Comparison of ENCODE assay signal across 7 mouse cellular contexts in genomic region chr2:145676544-145676925, GRCm38 (mm10). TPM values are rescaled to one million over a fixed set of nuclear protein-coding genes. Genes with fewer than 3 reads are reported as not detected.
DNase-seq lines count a peak whose midpoint lies in the region; ATAC-seq and TF ChIP-seq lines count a peak whose summit lies in the region.

No protein-coding gene starts in this region.

- H3K4me3 ChIP-seq in hindbrain, embryonic 13.5 days: peak overlapping the region; percentile 74; the same call in 1 of the 2 replicates
- H3K4me3 ChIP-seq in hindbrain, embryonic 11.5 days (ENCODE audit: low read depth, low read length): no peak overlapping the region
- peak overlapping the region; percentile 66 for H3K4me3 ChIP-seq in embryonic facial prominence, embryonic 11.5 days (ENCODE audit: low read depth, low read length)
- no peak overlapping the region for H3K4me3 ChIP-seq in lung, postnatal 0 days (ENCODE audit: low read depth, low read length)

- no peak; the same call in 1 of the 2 replicates for TF ChIP-seq EP300 in lung, postnatal 0 days (IDR thresholded peaks at IDR 0.05)

- peak overlapping the region; percentile 91 for H3K4me2 ChIP-seq in hindbrain, embryonic 13.5 days
- H3K4me2 ChIP-seq in hindbrain, embryonic 11.5 days (replicated peaks; ENCODE audit: low read depth, low read length): no peak overlapping the region
- no peak overlapping the region for H3K4me2 ChIP-seq in embryonic facial prominence, embryonic 11.5 days (ENCODE audit: low read depth, low read length)
- H3K4me2 ChIP-seq in lung, postnatal 0 days (replicated peaks; ENCODE audit: low read depth, low read length): peak overlapping the region; percentile 94

- DNase-seq in hindbrain, embryonic 11.5 days (ENCODE audit: low spot score): no peak
- peak; percentile 42 for DNase-seq in Muller cell, postnatal 12 days (ENCODE audit: inconsistent ontology term)
- DNase-seq in embryonic facial prominence, embryonic 11.5 days (ENCODE audit: low spot score): no peak
- peak; percentile 76 for DNase-seq in lung, postnatal 0 days (ENCODE audit: low spot score)
- no peak for DNase-seq in cerebellum, postnatal 25 days
- no peak for DNase-seq in testis, postnatal 14 days (ENCODE audit: low spot score)

- H3K4me1 ChIP-seq in hindbrain, embryonic 13.5 days (replicated peaks): peaks cover 26% of the 10 kb centered on the region
- no peaks in the 10 kb centered on the region for H3K4me1 ChIP-seq in hindbrain, embryonic 11.5 days (replicated peaks; ENCODE audit: control insufficient read depth, insufficient read depth, low read length)
- H3K4me1 ChIP-seq in embryonic facial prominence, embryonic 11.5 days (ENCODE audit: control insufficient read depth, insufficient read depth, low read length): no peaks in the 10 kb centered on the region
- H3K4me1 ChIP-seq in lung, postnatal 0 days (ENCODE audit: insufficient read depth, low read depth, low read length): peaks cover 6% of the 10 kb centered on the region; the same call in 1 of the 2 replicates

- TF ChIP-seq CTCF in lung, postnatal 0 days (IDR thresholded peaks at IDR 0.05): no peak

- no peak for ATAC-seq in hindbrain, embryonic 13.5 days (ENCODE audit: low FRiP score)
- no peak for ATAC-seq in hindbrain, embryonic 11.5 days (ENCODE audit: low FRiP score)
- no peak for ATAC-seq in embryonic facial prominence, embryonic 11.5 days (replicated peaks; ENCODE audit: insufficient number of reproducible peaks, low FRiP score, low TSS enrichment, low read depth)
- peak; percentile 33 for ATAC-seq in lung, postnatal 0 days

- H3K9me3 ChIP-seq in hindbrain, embryonic 13.5 days: no peaks in the 10 kb centered on the region
- H3K9me3 ChIP-seq in hindbrain, embryonic 11.5 days (ENCODE audit: control insufficient read depth, low read length): no peaks in the 10 kb centered on the region
- H3K9me3 ChIP-seq in embryonic facial prominence, embryonic 11.5 days (replicated peaks; ENCODE audit: control insufficient read depth, low read length): no peaks in the 10 kb centered on the region
- no peaks in the 10 kb centered on the region for H3K9me3 ChIP-seq in lung, postnatal 0 days (ENCODE audit: low read length)

- no peak overlapping the region for H3K27ac ChIP-seq in hindbrain, embryonic 13.5 days
- H3K27ac ChIP-seq in hindbrain, embryonic 11.5 days (ENCODE audit: low read depth, low read length): no peak overlapping the region
- no peak overlapping the region for H3K27ac ChIP-seq in embryonic facial prominence, embryonic 11.5 days (replicated peaks; ENCODE audit: low read depth, low read length)
- peak overlapping the region; percentile 86 for H3K27ac ChIP-seq in lung, postnatal 0 days (ENCODE audit: low read length)

- 0 out of 2 replicates have a peak, but pooled peaks cover 3% of the 10 kb centered on the region for H3K36me3 ChIP-seq in hindbrain, embryonic 13.5 days
- H3K36me3 ChIP-seq in hindbrain, embryonic 11.5 days (ENCODE audit: control insufficient read depth, insufficient read depth, low read length): no peaks in the 10 kb centered on the region
- H3K36me3 ChIP-seq in embryonic facial prominence, embryonic 11.5 days (replicated peaks; ENCODE audit: control insufficient read depth, insufficient read depth, low read depth, low read length): no peaks in the 10 kb centered on the region
- H3K36me3 ChIP-seq in lung, postnatal 0 days (ENCODE audit: insufficient read depth, low read length): no peaks in the 10 kb centered on the region

- 59% methylated on average over 3 of the region's 3 CpGs for WGBS in hindbrain, embryonic 13.5 days
- 68% methylated on average over 3 of the region's 3 CpGs for WGBS in hindbrain, embryonic 11.5 days
- 37% methylated on average over 3 of the region's 3 CpGs for WGBS in embryonic facial prominence, embryonic 11.5 days
- whole genome bisulfite sequencing in lung, postnatal 0 days: 5% methylated on average over 3 of the region's 3 CpGs

- H3K9ac ChIP-seq in hindbrain, embryonic 13.5 days: peak overlapping the region; percentile 78
- no peak overlapping the region for H3K9ac ChIP-seq in hindbrain, embryonic 11.5 days (ENCODE audit: low read depth, low read length)
- no peak overlapping the region for H3K9ac ChIP-seq in embryonic facial prominence, embryonic 11.5 days (replicated peaks; ENCODE audit: low read length)
- H3K9ac ChIP-seq in lung, postnatal 0 days (replicated peaks; ENCODE audit: low read depth): no peak overlapping the region

- H3K27me3 ChIP-seq in hindbrain, embryonic 13.5 days: no peaks in the 10 kb centered on the region
- H3K27me3 ChIP-seq in hindbrain, embryonic 11.5 days (ENCODE audit: control insufficient read depth, insufficient read depth, low read length): no peaks in the 10 kb centered on the region
- H3K27me3 ChIP-seq in embryonic facial prominence, embryonic 11.5 days (ENCODE audit: control insufficient read depth, insufficient read depth, low read length): no peaks in the 10 kb centered on the region
- no peaks in the 10 kb centered on the region for H3K27me3 ChIP-seq in lung, postnatal 0 days (replicated peaks; ENCODE audit: insufficient read depth, low read length)

RNA-seq across cellular contexts. Expression of gene Rin2, which starts 1.5 kb away (rescaled TPM):
- polyA plus RNA-seq in hindbrain, embryonic 13.5 days (2015; fragmentation: Nextera tagmentation; extraction: Ambion mirVana): 14.7 and 15.4 TPM in 2 replicates
- polyA plus RNA-seq in hindbrain, embryonic 11.5 days (2014; fragmentation: Nextera tagmentation; extraction: Ambion mirVana): 19.1 and 19.6 TPM in 2 replicates
- polyA plus RNA-seq in embryonic facial prominence, embryonic 11.5 days (2014; fragmentation: Nextera tagmentation; extraction: Ambion mirVana): 21.1 and 23.4 TPM in 2 replicates
- 50.3 and 55.2 TPM in 2 replicates for polyA plus RNA-seq in lung, postnatal 0 days (2015; fragmentation: Nextera tagmentation; extraction: Ambion mirVana)

Comparison
In these comparisons a context has a peak if more than half of its experiments do, and no peak if none do; other contexts are left out.
1. H3K4me2 ChIP-seq: peak in hindbrain, embryonic 13.5 days (single experiment) and lung, postnatal 0 days (single experiment); none in hindbrain, embryonic 11.5 days (single experiment) and embryonic facial prominence, embryonic 11.5 days (single experiment).
2. H3K4me3 ChIP-seq: peak in hindbrain, embryonic 13.5 days (single experiment) and embryonic facial prominence, embryonic 11.5 days (single experiment); none in hindbrain, embryonic 11.5 days (single experiment) and lung, postnatal 0 days (single experiment).
3. DNase-seq: peak in Muller cell, postnatal 12 days (single experiment) and lung, postnatal 0 days (single experiment); none in hindbrain, embryonic 11.5 days (single experiment), embryonic facial prominence, embryonic 11.5 days (single experiment), cerebellum, postnatal 25 days (0 of 2) and testis, postnatal 14 days (single experiment).